Mouse (Mus musculus) lung, embryonic 14.5 days (tissue): ENCODE measurements around the gene Tomm40l. TPM values are rescaled to one million over a fixed set of nuclear protein-coding genes. Genes with fewer than 3 reads are reported as not detected.
A peak's percentile ranks its signal among the peaks of the same experiment; 100 is the strongest.

ENCODE experiments used
- ATAC-seq: fragments of 200-750 bp; cut with Nextera tagmentation; 2 replicates; pipeline ENCODE4 v1.8.0; 2017; ENCODE audit warnings: mild to moderate bottlenecking, moderate TSS enrichment, moderate library complexity; ENCODE audit not compliant: insufficient read depth
- DNase-seq: peaks from one replicate; pipeline ENCODE4 v3.0.0-alpha.2; 2015
- H3K27ac ChIP-seq: fragments of 300-500 bp; sonication (generic); 2 replicates; pipeline ENCODE4 v1.5.1; 2014; ENCODE audit warnings: low read depth, mild to moderate bottlenecking, moderate library complexity
- H3K27me3 ChIP-seq: fragments of 300-500 bp; sonication (generic); 2 replicates; pipeline ENCODE4 v1.6.1; 2014; ENCODE audit warnings: low read length, control low read depth; ENCODE audit not compliant: insufficient read depth
- H3K36me3 ChIP-seq: fragments of 300-500 bp; sonication (generic); 2 replicates; pipeline ENCODE4 v1.6.1; 2014; ENCODE audit warnings: control low read depth; ENCODE audit not compliant: insufficient read depth
- H3K4me1 ChIP-seq: fragments of 300-500 bp; sonication (generic); 2 replicates; pipeline ENCODE4 v1.6.1; 2014; ENCODE audit warnings: antibody characterized with exemption, control low read depth; ENCODE audit not compliant: insufficient read depth
- H3K4me2 ChIP-seq: fragments of 300-500 bp; sonication (generic); 2 replicates; pipeline ENCODE4 v1.6.1; 2014; ENCODE audit warnings: mild to moderate bottlenecking
- H3K4me3 ChIP-seq: fragments of 300-500 bp; sonication (generic); 2 replicates; pipeline ENCODE4 v1.5.1; 2014; ENCODE audit warnings: low read depth, low read length
- H3K9ac ChIP-seq: fragments of 300-500 bp; sonication (generic); 2 replicates; pipeline ENCODE4 v1.6.1; 2014
- H3K9me3 ChIP-seq: fragments of 300-500 bp; sonication (generic); 2 replicates; pipeline ENCODE4 v1.6.1; 2016; ENCODE audit warnings: low read depth, low read length, control low read depth
- CTCF ChIP-seq: IDR thresholded peaks from 2 replicates; pipeline ENCODE4 v1.5.1; 2016; ENCODE audit warnings: antibody characterized with exemption, low read depth
- WGBS: fragments of 180-500 bp; shearing (Covaris S2); extraction: QIAGEN DNeasy Blood & Tissue Kit; methylation state at CpG from one replicate; pipeline ENCODE4 v1.1.7; 2014; 5-methylcytosine and 5-hydroxymethylcytosine counted together
- polyA plus RNA-seq: library from polyadenylated mRNA; unstranded; fragments of >200 nt; fragmentation: Nextera tagmentation; extraction: Ambion mirVana; gene quantifications from 2 replicates; pipeline ENCODE4 v1.2.1, GENCODE M21; 2014

Gene Tomm40l
- polyA plus RNA-seq, 1 experiment from 2014 or later: 37.9 TPM

DNA sequence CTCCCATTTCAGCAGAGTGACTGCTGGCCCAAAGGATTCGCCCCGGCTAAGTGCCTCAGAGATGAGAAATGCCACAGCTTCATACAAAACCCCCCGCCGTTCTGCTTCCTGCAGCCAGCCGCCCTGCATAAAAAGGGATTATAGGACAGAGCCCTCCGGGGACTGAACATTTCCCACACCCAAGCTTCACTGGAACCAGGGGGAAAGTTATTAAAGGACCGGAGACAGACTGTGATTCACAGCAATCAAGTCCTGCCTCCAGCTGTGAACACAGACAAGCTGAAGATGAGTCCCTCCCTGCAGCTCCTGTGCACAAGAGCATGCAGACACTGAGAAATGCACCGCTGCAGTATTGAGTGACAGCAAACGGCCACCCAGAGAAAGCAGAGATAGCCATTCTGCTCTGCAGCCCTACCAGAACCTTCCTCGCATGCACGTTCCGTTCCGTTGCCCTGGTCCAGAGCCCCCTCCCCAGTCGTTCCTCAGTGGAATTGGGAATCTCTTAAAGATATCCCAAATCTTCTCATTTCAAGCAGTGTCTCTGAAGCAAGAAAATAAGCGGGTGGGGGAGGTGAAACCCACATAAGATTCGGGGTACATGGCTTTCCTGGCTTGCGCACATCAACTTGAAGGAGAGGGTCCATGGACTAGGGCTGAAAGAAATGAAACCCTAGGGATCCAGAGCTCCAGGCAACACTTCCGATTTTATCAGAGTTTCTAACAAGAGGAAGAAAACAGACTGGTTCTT is 29.0 kb downstream of the Tomm40l start:
- H3K9ac ChIP-seq: no peak overlapping the region
- H3K4me3 ChIP-seq: peak overlapping the region; percentile 10; the same call in 1 of the 2 replicates
- peaks cover 51% of the 10 kb centered on the region for H3K27me3 ChIP-seq
- no peak for ATAC-seq
- peak overlapping the region; percentile 44 for H3K4me2 ChIP-seq
- no peak overlapping the region for H3K27ac ChIP-seq
- WGBS: 7% methylated on average over 18 of the region's 18 CpGs
- no peaks in the 10 kb centered on the region for H3K36me3 ChIP-seq
- TF ChIP-seq CTCF: no peak
- DNase-seq: peak; percentile 26
- peaks cover 10% of the 10 kb centered on the region for H3K4me1 ChIP-seq
- H3K9me3 ChIP-seq: no peaks in the 10 kb centered on the region

DNA sequence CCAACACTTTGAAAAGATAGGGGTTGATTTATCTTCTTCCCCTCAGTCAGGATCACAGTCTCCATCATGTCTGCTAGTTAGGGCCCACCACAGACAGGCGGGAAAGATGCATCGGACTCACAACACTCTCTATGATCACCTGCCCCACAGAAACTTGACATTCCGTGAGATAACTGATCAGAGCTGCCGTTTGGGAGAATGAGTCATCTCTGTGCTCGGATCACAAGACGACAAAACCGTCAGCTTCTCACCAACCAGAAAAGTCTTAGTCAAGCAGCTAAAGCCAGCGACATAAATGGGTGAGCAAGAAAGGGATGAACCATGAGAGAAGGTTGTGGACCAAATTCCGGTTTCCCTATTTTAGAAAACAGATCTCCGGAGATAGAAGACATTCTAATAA is 30.0 kb downstream of the Tomm40l start:
- H3K9ac ChIP-seq: no peak overlapping the region
- H3K4me3 ChIP-seq: no peak overlapping the region
- peaks cover 51% of the 10 kb centered on the region for H3K27me3 ChIP-seq
- peaks cover 10% of the 10 kb centered on the region for H3K4me1 ChIP-seq
- ATAC-seq (no peak), DNase-seq (no peak)
- 37% methylated on average over 10 of the region's 10 CpGs for WGBS
- no peak overlapping the region for H3K4me2 ChIP-seq
- H3K9me3 ChIP-seq: no peaks in the 10 kb centered on the region
- no peak for TF ChIP-seq CTCF
- no peaks in the 10 kb centered on the region for H3K36me3 ChIP-seq
- no peak overlapping the region for H3K27ac ChIP-seq

DNA sequence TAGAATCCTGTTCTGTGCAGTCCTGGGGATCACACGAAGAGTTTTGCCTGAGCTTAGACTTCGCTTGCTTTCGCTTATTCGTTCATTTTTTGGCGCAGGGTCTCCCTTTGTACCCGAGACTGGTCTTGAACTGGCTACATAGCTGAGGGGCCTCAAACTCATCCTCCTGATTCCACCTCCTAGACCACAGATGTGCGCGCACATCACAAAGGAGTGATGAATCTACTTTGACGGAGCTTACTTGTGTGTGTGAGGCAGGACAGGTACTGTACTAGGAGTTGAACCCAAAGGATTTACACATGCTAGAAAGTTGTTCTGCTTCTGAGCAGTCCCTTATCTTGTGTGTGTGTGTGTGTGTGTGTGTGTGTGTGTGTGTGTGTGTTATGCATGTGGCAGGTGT is 31.5 kb downstream of the Tomm40l start:
- H3K27ac ChIP-seq: no peak overlapping the region
- peaks cover 10% of the 10 kb centered on the region for H3K4me1 ChIP-seq
- H3K9ac ChIP-seq: no peak overlapping the region
- no peak overlapping the region for H3K4me2 ChIP-seq
- H3K9me3 ChIP-seq: no peaks in the 10 kb centered on the region
- TF ChIP-seq CTCF: no peak
- H3K4me3 ChIP-seq: no peak overlapping the region
- DNase-seq: no peak
- H3K36me3 ChIP-seq: no peaks in the 10 kb centered on the region
- H3K27me3 ChIP-seq: peaks cover 36% of the 10 kb centered on the region
- 90% methylated on average over 9 of the region's 9 CpGs for WGBS
- ATAC-seq: no peak

DNA sequence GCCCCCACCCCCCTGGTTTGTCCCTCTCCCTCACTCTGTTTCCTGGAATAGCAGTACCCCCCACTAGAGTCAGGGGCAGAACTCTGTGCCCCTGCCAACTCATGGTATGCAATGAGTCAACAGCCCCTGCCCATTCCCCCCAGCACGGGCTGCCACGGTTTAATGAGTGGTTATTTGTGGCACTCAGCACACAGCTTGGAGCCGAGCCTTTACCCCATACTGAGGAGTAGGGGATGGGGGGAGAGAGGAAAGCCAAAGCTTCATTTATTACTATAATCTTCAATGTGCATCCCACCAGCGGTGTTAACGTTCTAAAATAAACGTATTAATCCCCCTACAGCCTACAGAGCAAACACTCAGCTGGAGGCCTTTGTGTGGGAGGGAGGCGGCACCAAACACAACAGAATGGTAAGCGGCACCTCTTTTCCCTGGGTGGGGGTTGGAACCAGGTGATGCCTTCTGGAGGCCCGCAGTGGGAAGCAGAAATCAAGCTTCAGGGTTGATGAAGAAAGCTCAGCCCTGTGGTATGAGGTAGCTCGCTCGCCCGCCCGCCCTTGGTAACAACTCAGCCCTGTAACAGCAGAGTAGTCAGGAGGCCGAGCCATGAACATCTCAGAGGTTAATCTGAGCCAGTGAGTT is 32.7 kb downstream of the Tomm40l start:
- Histone ChIP-seq H3K27me3 (peaks cover 24% of the 10 kb centered on the region), H3K36me3 (no peaks in the 10 kb centered on the region), H3K9ac (no peak overlapping the region), H3K4me1 (peaks cover 10% of the 10 kb centered on the region), H3K4me3 (no peak overlapping the region), H3K9me3 (no peaks in the 10 kb centered on the region), H3K4me2 (peak overlapping the region; percentile 31), H3K27ac (peak overlapping the region; percentile 65)
- DNase-seq: no peak
- ATAC-seq: peak; percentile 61
- WGBS: 45% methylated on average over 14 of the region's 14 CpGs
- no peak for TF ChIP-seq CTCF

DNA sequence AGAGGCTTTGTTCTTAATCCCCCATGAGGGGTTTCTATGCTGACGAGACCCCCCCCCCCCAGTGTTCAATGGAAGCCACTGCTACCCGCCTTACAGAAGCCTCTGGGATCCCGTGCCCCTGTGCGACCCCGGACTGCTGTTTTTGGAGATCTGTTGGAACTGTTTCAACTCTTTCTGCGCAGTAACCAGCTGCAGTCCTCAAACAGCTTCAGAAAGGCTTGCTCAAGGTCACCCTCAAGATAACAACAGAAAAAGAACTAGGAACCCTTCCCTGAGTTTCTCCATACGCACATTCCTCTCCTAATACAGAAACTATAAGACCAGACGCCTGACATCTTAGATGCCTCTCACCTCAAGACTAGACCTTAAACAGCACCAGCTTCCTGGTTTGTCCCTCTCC is 33.3 kb downstream of the Tomm40l start:
- Histone ChIP-seq H3K9ac (no peak overlapping the region), H3K4me1 (peaks cover 10% of the 10 kb centered on the region), H3K4me2 (peak overlapping the region; percentile 31), H3K36me3 (no peaks in the 10 kb centered on the region), H3K27me3 (peaks cover 19% of the 10 kb centered on the region), H3K27ac (peak overlapping the region; percentile 65), H3K4me3 (no peak overlapping the region), H3K9me3 (no peaks in the 10 kb centered on the region)
- WGBS: 13% methylated on average over 8 of the region's 8 CpGs
- TF ChIP-seq CTCF: no peak
- ATAC-seq (peak; percentile 40; the same call in 1 of the 2 replicates), DNase-seq (peak; percentile 65)

DNA sequence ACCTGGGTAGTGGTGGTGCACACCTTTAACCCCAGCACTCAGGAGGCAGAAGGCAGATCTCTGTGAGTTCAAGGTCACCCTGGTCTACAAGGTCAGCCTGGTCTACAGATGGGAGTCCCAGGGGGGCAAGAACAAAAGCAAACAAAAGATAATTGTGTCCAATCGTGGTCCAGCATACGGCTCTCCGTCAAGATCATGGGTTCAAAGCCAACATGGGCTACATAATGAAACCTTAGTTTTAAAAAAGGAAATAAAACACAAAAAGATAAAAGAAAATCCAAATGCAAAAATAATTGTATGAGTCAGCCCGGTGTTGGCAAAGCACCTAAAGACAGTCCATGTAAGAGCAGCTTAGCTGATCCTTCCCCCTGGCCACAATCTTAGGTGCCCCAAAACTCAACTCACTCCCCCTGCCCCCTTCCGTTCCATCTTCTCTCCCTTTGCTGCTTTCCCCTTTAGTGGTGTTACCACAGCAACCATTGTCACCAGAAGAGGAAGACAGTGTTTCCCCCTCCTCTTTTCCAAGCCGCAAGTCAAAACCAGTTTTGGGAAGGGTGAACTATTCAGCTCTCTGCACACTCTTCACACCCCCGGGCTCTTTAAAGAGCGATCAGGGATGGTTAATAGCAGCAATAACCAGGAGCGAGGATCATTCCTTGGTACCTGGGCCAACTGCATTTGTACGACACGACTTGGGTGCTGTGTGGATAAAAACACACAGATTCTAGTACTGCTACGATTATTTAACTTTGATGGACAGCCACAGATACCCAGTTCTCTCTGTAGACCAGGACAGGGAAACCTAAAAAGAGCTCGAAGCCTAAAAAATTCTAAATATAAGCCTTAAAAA is 34.2 kb downstream of the Tomm40l start:
- Histone ChIP-seq H3K4me3 (no peak overlapping the region), H3K27ac (no peak overlapping the region), H3K9ac (no peak overlapping the region), H3K27me3 (peaks cover 9% of the 10 kb centered on the region), H3K36me3 (no peaks in the 10 kb centered on the region), H3K4me2 (no peak overlapping the region), H3K4me1 (peaks cover 10% of the 10 kb centered on the region), H3K9me3 (no peaks in the 10 kb centered on the region)
- 71% methylated on average over 13 of the region's 13 CpGs for WGBS
- ATAC-seq (no peak), DNase-seq (no peak)
- no peak for TF ChIP-seq CTCF

DNA sequence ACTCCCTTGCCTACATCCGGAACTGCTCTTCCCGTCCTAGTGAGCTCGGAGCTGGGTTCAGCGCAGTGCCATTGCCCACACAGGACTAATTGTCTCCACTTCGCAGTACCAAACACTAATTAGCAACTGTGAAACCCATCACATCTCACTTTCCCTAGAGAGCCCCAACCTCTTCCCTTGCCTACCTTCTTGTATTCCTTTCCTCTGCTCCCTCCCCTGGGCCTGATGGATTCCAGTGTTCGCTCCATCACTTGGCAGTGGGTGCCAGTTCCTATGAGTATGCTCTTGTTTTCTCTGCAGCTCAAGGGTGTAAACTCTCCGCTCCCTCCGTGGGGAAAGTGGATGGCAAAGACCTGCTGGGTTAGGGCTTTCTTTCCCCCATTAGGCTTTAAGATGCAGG is 36.7 kb downstream of the Tomm40l start:
- no peak overlapping the region for H3K4me3 ChIP-seq
- no peak for TF ChIP-seq CTCF
- 56% methylated on average over 8 of the region's 8 CpGs for WGBS
- DNase-seq: no peak
- H3K36me3 ChIP-seq: no peaks in the 10 kb centered on the region
- no peaks in the 10 kb centered on the region for H3K27me3 ChIP-seq
- peaks cover 10% of the 10 kb centered on the region for H3K4me1 ChIP-seq
- ATAC-seq: no peak
- H3K4me2 ChIP-seq: no peak overlapping the region
- no peaks in the 10 kb centered on the region for H3K9me3 ChIP-seq
- no peak overlapping the region for H3K9ac ChIP-seq
- H3K27ac ChIP-seq: no peak overlapping the region
